Mouse (Mus musculus) limb, embryonic 10.5 days (tissue): ENCODE measurements around the gene Cfap65. TPM values are rescaled to one million over a fixed set of nuclear protein-coding genes. Genes with fewer than 3 reads are reported as not detected.

Experiments used
- DNase-seq: peaks from one replicate; pipeline ENCODE4 v3.0.0-alpha.2; 2017; ENCODE audit warnings: low spot score
- H3K27ac ChIP-seq: fragments of 300-500 bp; sonication (generic); 2 replicates; pipeline ENCODE4 v1.5.1; 2016; ENCODE audit warnings: mild to moderate bottlenecking
- H3K27me3 ChIP-seq: fragments of 300-500 bp; sonication (generic); 2 replicates; pipeline ENCODE4 v1.6.1; 2016; ENCODE audit warnings: low read depth, mild to moderate bottlenecking; ENCODE audit not compliant: poor library complexity, severe bottlenecking
- H3K36me3 ChIP-seq: fragments of 300-500 bp; sonication (generic); 2 replicates; pipeline ENCODE4 v1.6.1; 2016; ENCODE audit warnings: mild to moderate bottlenecking, moderate library complexity
- H3K4me1 ChIP-seq: fragments of 300-500 bp; sonication (generic); 2 replicates; pipeline ENCODE4 v1.6.1; 2016
- H3K4me3 ChIP-seq: fragments of 300-500 bp; sonication (generic); 2 replicates; pipeline ENCODE4 v1.5.1; 2016; ENCODE audit warnings: mild to moderate bottlenecking, moderate library complexity
- H3K9me3 ChIP-seq: fragments of 300-500 bp; sonication (generic); replicated peaks from 2 replicates; pipeline ENCODE4 v1.6.1; 2016; ENCODE audit warnings: mild to moderate bottlenecking
- WGBS: fragments of 180-500 bp; shearing (Covaris S2); methylation state at CpG from one replicate; pipeline ENCODE4 v1.1.7; 2016; 5-methylcytosine and 5-hydroxymethylcytosine counted together
- polyA plus RNA-seq: library from polyadenylated mRNA; unstranded; fragments of >200 nt; fragmentation: Nextera tagmentation; extraction: Ambion mirVana; gene quantifications from 2 replicates; pipeline ENCODE4 v1.2.1, GENCODE M21; 2016

Cfap65 gene
- polyA plus RNA-seq, 1 experiment from 2014 or later: not detected

GRCm38 (mm10) chr1:74915706-74916105 is 19.7 kb downstream of the Cfap65 start:
- Histone ChIP-seq H3K4me3 (no peak overlapping the region), H3K27me3 (peaks cover 34% of the 10 kb centered on the region; the same call in 1 of the 2 replicates), H3K36me3 (no peaks in the 10 kb centered on the region), H3K27ac (no peak overlapping the region), H3K9me3 (no peaks in the 10 kb centered on the region), H3K4me1 (peaks cover 3% of the 10 kb centered on the region; the same call in 1 of the 2 replicates)
- DNase-seq: peak; percentile 37
- 29% methylated on average over 13 of the region's 13 CpGs for WGBS

- Histone ChIP-seq H3K4me1 (peaks cover 32% of the 10 kb centered on the region), H3K4me3 (no peak overlapping the region), H3K27me3 (peaks cover 97% of the 10 kb centered on the region), H3K27ac (no peak overlapping the region), H3K36me3 (no peaks in the 10 kb centered on the region), H3K9me3 (no peaks in the 10 kb centered on the region)
- no peak for DNase-seq
- WGBS: 17% methylated on average over 6 of the region's 6 CpGs
Measured at GRCm38 (mm10) chr1:74902191-74902590, 33.2 kb downstream of the Cfap65 start.

GRCm38 (mm10) chr1:74901686-74902085 is 33.7 kb downstream of the Cfap65 start:
- Histone ChIP-seq H3K27ac (no peak overlapping the region), H3K4me1 (peaks cover 32% of the 10 kb centered on the region), H3K27me3 (peaks cover 99% of the 10 kb centered on the region), H3K36me3 (no peaks in the 10 kb centered on the region), H3K9me3 (no peaks in the 10 kb centered on the region), H3K4me3 (no peak overlapping the region)
- peak; percentile 68 for DNase-seq
- WGBS: 4% methylated on average over 3 of the region's 3 CpGs

- H3K9me3 ChIP-seq: no peaks in the 10 kb centered on the region
- peak; percentile 56 for DNase-seq
- under 1% methylated on average over 58 of the region's 66 CpGs for WGBS
- peaks cover 100% of the 10 kb centered on the region for H3K27me3 ChIP-seq
- H3K4me3 ChIP-seq: peak overlapping the region; percentile 43
- H3K36me3 ChIP-seq: no peaks in the 10 kb centered on the region
- 0 out of 2 replicates have a peak overlapping the region, but pooled peaks have one; percentile 7 for H3K27ac ChIP-seq
- peaks cover 32% of the 10 kb centered on the region for H3K4me1 ChIP-seq
Measured at GRCm38 (mm10) chr1:74900341-74901285, 34.8 kb downstream of the Cfap65 start.

- Histone ChIP-seq H3K4me3 (peak overlapping the region; percentile 17; the same call in 1 of the 2 replicates), H3K27ac (no peak overlapping the region), H3K36me3 (no peaks in the 10 kb centered on the region), H3K9me3 (no peaks in the 10 kb centered on the region), H3K27me3 (peaks cover 100% of the 10 kb centered on the region), H3K4me1 (peaks cover 32% of the 10 kb centered on the region)
- WGBS: 6% methylated on average over 10 of the region's 10 CpGs
- DNase-seq: no peak
Measured at GRCm38 (mm10) chr1:74898656-74899431, 36.6 kb downstream of the Cfap65 start.

GRCm38 (mm10) chr1:74897976-74898375 is 37.4 kb downstream of the Cfap65 start:
- no peak overlapping the region for H3K27ac ChIP-seq
- WGBS: 4% methylated on average over 7 of the region's 7 CpGs
- H3K27me3 ChIP-seq: peaks cover 100% of the 10 kb centered on the region
- H3K4me1 ChIP-seq: peaks cover 34% of the 10 kb centered on the region
- H3K36me3 ChIP-seq: no peaks in the 10 kb centered on the region
- no peaks in the 10 kb centered on the region for H3K9me3 ChIP-seq
- no peak overlapping the region; the same call in 1 of the 2 replicates for H3K4me3 ChIP-seq
- DNase-seq: peak; percentile 37

GRCm38 (mm10) chr1:74894966-74895365 is 40.4 kb downstream of the Cfap65 start:
- H3K27me3 ChIP-seq: peaks cover 100% of the 10 kb centered on the region
- H3K27ac ChIP-seq: no peak overlapping the region
- H3K36me3 ChIP-seq: no peaks in the 10 kb centered on the region
- 17% methylated on average over 4 of the region's 4 CpGs for WGBS
- peak; percentile 81 for DNase-seq
- H3K4me1 ChIP-seq: peaks cover 27% of the 10 kb centered on the region
- H3K4me3 ChIP-seq: no peak overlapping the region
- no peaks in the 10 kb centered on the region for H3K9me3 ChIP-seq

- H3K27me3 ChIP-seq: peaks cover 99% of the 10 kb centered on the region
- WGBS: 4% methylated on average over 25 of the region's 25 CpGs
- peaks cover 14% of the 10 kb centered on the region for H3K4me1 ChIP-seq
- H3K9me3 ChIP-seq: no peaks in the 10 kb centered on the region
- H3K27ac ChIP-seq: no peak within 1 kb of the TSS
- no peaks in the 10 kb centered on the region for H3K36me3 ChIP-seq
- H3K4me3 ChIP-seq: no peak within 1 kb of the TSS; the same call in 1 of the 2 replicates
- DNase-seq: peak; percentile 76
Measured at GRCm38 (mm10) chr1:74893134-74893855, 42.1 kb downstream of the Cfap65 start, which contains the start of gene Cryba2. TSS of gene Cryba2 (minus strand) at chr1:74893143.

- Histone ChIP-seq H3K27me3 (peaks cover 99% of the 10 kb centered on the region), H3K4me3 (no peak overlapping the region; the same call in 1 of the 2 replicates), H3K4me1 (0 out of 2 replicates have a peak, but pooled peaks cover 7% of the 10 kb centered on the region), H3K36me3 (no peaks in the 10 kb centered on the region), H3K27ac (no peak overlapping the region), H3K9me3 (no peaks in the 10 kb centered on the region)
- 2% methylated on average over 39 of the region's 39 CpGs for WGBS
- DNase-seq: peak; percentile 40
Measured at GRCm38 (mm10) chr1:74892351-74893133, 42.9 kb downstream of the Cfap65 start.

- 2% methylated on average over 8 of the region's 8 CpGs for WGBS
- H3K9me3 ChIP-seq: no peaks in the 10 kb centered on the region
- peak; percentile 82 for DNase-seq
Measured at GRCm38 (mm10) chr1:74891513-74891912, 43.9 kb downstream of the Cfap65 start.

GRCm38 (mm10) chr1:74885369-74886042 is 49.9 kb downstream of the Cfap65 start, which contains the start of gene Fev:
TSS of gene Fev (minus strand) at chr1:74885419.
- no peaks in the 10 kb centered on the region for H3K36me3 ChIP-seq
- H3K27ac ChIP-seq: peak within 1 kb of the TSS; percentile 19; the same call in 1 of the 2 replicates
- H3K9me3 ChIP-seq: no peaks in the 10 kb centered on the region
- peak; percentile 56 for DNase-seq
- peak within 1 kb of the TSS; percentile 43 for H3K4me3 ChIP-seq
- peaks cover 99% of the 10 kb centered on the region for H3K27me3 ChIP-seq
- WGBS: under 1% methylated on average over 43 of the region's 43 CpGs
- peaks cover 27% of the 10 kb centered on the region for H3K4me1 ChIP-seq

More at GRCm38 (mm10) chr1:74891513-74891912, 43.9 kb downstream of the Cfap65 start:
- Histone ChIP-seq H3K36me3 (no peaks in the 10 kb centered on the region), H3K4me1 (0 out of 2 replicates have a peak, but pooled peaks cover 7% of the 10 kb centered on the region), H3K4me3 (no peak overlapping the region), H3K27ac (no peak overlapping the region), H3K27me3 (peaks cover 99% of the 10 kb centered on the region)
